Mouse (Mus musculus) layer of hippocampus, postnatal 14 days (tissue): ENCODE data around the gene Fam104a. TPM values are rescaled to one million over a fixed set of nuclear protein-coding genes. Genes with fewer than 3 reads are reported as not detected.
A peak's percentile ranks its signal among the peaks of the same experiment; 100 is the strongest.

Experiments
- DNase-seq, 2 experiments: peaks; one replicate each; pipeline ENCODE4 v3.0.0; 2021 to 2022; ENCODE audit warnings: low spot score in 2 of 2, mixed read lengths in 1 of 2
- long read RNA-seq, 2 experiments: library from polyadenylated mRNA; stranded (forward); transcript quantifications; one replicate each; pipeline ENCODE4 v2.0.0; 2021
- total RNA-seq, 2 experiments: library from RNA; stranded (reverse); gene quantifications; 2 replicates each; pipeline ENCODE4 v1.2.3; 2021

Gene Fam104a
- 10 to 100 TPM; 24.5 to 24.7 TPM for total RNA-seq
- long read RNA-seq, experiment 1, transcript Fam104a-201 (3 exons, 2,619 nt), result major isoform, 29 of 34 reads
- long read RNA-seq, experiment 1, partial matches to known transcripts, result 0 of 34 reads
- long read RNA-seq, experiment 1, other reads (novel, unspliced or antisense), result 5 of 34 reads
- long read RNA-seq, experiment 2, transcript Fam104a-201 (3 exons, 2,619 nt), result major isoform, 76 of 103 reads
- long read RNA-seq, experiment 2, partial matches to known transcripts, result 0 of 103 reads
- long read RNA-seq, experiment 2, other reads (novel, unspliced or antisense), result 27 of 103 reads

GRCm38 (mm10) chr11:113683957-113684706, at the start of gene Fam104a, which contains the start of gene D11Wsu47e:
TSS of gene Fam104a (minus strand) at chr11:113684155.
TSS of gene D11Wsu47e (plus strand) at chr11:113684412.
- DNase-seq, result peak; percentile 97

DNA sequence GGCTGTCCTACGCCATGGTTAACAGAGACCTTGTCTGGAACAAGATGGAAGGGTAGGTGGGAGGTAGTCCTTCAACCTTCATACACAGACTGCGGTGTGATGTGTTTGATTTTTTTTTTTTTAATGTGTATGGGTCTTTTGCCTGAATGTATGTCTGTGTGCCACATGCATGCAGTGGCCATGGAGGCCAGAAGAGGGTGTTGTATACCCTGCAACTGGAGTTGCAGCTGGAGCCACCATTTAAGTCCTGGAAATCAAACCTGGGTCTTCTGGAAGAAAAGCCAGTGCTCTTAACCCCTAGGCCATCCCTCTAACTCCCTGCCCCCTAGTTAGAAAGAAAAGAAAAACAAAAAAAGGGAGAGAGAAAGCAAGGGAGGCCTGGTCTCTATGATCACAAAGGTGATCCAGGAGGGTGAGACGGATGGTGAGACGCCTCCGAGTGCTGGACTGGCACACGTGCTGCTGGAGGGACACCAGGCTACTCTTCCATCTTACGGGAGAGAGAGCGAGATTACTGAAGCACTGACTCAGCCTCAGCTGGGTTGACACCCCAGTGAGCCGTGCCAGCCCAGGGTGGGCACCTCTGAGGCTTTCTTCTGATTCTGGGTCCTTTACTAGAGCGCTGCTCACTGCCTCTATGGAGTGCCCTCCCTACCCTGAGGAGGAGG, 48.1 kb upstream of the Fam104a start:
- no peak for DNase-seq

DNA sequence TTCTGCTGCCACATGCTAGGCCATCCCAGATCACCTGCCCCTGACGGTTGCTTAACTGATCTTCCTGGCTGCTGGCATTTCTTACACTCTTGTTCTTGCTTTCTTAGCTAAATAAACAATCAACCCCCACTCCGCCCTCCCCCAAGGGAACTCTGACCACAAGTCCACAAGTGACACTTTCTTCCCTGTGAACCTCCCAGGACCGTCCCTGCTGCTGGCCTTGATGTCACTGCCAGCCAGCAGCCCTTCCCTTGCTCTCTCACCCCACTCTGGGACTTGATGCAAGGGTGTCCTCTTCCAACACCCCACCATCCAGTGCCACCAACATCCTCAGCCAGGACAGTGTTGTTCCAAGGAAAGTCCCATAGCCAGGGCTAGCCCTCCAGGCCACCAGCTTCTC, 46.9 kb upstream of the Fam104a start:
- no peak for DNase-seq

DNA sequence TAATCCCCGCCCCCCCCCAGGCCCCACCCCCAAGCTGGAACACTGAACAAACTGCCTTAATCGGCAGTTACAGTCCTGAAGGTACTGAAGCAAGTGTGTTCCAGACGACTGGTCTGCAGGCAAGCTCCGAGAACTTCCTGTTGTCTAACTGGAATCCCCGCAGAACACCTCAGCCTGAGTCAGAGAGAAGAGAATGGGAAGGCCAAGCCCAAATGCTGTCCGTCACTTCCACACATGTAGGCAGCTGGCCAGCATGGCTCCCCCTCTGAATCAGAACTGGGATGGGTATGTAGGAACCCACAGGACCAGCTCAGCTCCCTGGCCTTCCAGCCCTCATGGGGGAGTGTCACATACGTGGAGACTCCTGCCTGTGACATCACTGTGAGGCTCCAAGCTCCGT, 46.0 kb upstream of the Fam104a start:
- no peak for DNase-seq

GRCm38 (mm10) chr11:113729239-113729638, 45.3 kb upstream of the Fam104a start:
- no peak for DNase-seq

DNA sequence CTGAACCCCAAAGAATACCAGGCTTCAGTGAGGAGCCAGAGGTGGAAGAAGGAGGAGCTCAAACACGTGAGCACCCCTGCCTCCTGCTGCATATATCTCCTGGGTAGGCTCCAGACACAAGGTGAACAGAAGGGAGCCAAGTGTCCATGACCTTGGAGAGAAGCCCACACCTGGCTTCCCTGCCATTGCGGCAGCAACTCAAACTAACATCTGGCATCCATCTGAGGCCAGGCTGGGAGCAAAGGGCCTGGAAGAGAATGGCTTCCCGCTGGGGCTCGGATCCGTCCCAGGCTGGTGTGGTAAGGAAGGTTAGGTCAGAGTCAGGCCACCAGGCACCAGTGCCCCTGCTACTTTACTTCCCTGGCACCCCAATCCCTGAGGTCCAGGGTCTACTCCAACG, 44.0 kb upstream of the Fam104a start:
- no peak for DNase-seq

- DNase-seq, result no peak
Observed at GRCm38 (mm10) chr11:113726994-113727888, 43.3 kb upstream of the Fam104a start.

- DNase-seq, result no peak
Observed at GRCm38 (mm10) chr11:113725235-113726048, 41.5 kb upstream of the Fam104a start.

DNA sequence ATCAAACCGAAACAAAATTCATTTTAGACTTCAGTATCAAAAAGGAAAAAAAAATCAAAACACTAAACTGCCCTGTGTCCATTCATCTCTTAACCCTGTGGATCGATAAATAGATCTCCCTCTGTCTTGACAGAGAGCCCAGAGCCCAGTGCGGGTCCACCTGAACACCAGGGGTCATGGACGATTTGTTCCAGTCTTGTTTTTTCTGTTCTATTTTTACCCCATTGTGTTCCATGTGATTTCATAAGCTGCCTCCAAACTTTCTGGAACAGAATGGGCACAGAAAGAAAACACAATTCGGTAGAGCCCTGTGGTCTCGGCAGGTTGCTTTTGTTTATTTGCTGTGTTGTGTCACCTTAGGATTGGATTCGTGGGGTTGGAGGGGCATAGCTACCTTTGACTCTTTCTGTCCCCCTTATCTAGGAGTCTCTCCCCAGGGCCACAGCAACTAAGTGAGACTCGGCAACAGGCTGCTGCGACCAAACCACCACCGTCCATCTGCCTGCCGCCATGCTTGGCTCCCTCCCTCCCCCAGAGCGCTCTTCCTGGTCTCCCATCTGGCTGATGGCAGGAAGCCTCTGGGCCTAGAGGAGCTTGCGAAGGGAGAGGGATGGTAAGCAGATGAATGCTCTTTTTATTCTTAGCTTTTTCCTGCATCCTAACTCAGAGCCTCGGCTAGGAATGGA, 38.6 kb upstream of the Fam104a start:
- peak; percentile 57 to 68 for DNase-seq

GRCm38 (mm10) chr11:113717767-113718424, 33.9 kb upstream of the Fam104a start:
- DNase-seq, result no peak

- DNase-seq, result no peak
Observed at GRCm38 (mm10) chr11:113716132-113716531, 32.2 kb upstream of the Fam104a start.

DNA sequence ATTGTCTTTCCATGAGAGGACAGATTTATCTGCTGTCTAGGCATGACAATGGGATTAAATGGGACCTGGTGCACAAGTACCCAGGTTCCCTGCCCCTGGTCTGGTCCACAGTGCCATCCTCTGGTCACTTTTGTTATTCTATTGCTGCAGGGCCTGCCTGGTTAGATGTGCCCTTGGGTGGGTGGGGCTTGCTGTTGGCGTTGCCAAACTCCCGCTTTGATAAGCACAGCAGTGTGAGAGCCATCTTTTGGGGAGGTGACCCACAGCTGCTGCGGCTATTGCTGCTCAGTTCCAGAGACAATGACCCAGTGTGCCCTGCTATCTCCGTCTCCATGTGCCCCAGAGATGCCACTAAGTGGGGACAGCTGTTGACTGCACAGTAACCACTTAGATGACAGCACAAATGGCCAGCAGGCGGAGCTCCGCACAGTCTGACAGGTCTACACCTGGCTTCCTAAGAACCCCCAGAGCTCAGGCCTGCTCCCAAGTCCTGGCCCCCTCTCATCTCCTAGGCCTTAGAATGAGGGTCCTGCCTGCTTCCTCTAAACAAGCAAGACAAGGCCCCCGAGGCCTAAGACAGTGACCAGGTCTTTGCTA, 31.2 kb upstream of the Fam104a start:
- DNase-seq, result no peak

DNA sequence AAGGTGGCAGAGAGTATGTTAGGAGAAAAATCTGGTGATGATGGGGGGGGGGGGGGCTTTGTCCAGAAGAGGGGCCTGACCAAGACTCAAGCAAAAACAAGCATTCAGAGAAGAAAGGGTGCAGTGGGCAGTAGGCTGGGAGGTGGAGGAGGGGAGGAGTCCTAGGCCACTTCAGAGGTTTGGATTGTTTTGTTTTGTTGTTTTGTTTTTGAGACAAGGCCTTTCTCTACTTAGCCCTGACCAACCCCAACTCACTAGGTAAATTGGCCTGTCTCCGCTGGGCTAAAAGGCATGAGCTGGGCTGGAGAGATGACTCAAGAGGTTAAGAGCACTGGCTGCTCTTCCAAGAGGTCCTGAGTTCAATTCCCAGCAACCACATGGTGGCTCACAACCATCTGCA, 27.1 kb upstream of the Fam104a start:
- no peak for DNase-seq

- no peak for DNase-seq
Observed at GRCm38 (mm10) chr11:113710257-113710777, 26.4 kb upstream of the Fam104a start.

DNA sequence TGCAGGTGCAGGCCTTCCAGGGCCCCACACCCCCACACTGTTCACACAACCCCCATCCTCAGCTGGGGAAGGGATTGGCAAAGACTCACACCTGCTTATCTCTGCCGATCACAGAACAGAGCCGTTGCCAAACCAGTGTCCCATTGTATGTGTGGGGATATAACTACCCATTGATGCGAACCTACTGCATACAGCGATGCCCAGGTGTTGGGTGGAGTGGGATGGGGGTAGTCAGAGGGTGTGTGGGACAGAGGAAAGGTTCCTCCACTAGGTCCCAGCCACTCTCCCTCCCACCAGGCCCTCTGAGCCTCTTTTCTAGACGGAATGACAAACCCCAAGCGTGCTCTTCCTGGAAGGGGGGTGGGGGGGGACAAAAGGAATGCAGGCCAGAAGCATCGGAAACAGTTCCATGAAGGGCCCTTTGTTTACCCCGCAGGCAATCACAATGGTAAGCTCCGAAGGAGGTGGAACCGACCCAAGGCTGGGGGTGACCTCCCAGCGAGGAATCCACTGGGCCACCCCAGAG, 25.8 kb upstream of the Fam104a start, which contains the start of gene Cpsf4l:
TSS of gene Cpsf4l (minus strand) at position 287 of the 526 bp plus-strand sequence.
- DNase-seq, result no peak

GRCm38 (mm10) chr11:113709272-113709671, 25.3 kb upstream of the Fam104a start:
- DNase-seq, result no peak

DNA sequence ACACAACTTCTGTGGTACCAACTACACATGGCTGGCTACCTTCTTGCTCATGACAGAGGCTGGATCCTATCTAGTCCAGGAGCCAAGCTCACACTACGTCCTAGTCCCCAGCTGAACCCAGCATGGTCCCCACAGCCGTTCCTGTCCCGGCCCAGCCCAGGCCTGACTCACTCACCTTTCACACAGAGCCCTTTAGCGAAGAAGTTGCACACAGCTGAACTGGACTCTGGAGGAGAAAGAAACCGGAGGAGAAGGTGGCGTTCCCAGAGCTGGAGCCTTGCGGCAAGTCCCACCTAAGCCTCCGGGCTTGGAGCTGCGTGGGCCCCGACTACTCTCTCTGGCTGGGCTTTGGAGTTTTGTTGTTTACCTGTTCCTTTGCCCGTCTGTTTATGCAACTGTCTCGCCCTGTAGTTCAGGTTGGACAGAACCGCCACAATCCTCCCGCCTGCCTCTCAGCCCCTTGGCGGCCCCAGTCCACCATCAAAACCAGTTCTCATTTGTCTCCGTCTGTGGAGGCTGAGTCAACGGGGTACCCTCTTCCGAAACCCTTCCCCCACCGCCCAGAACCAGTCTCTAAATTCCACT, 24.8 kb upstream of the Fam104a start:
- DNase-seq, result no peak
